Mouse (Mus musculus): ENCODE results near the gene Olfr774.
"Not testable (repeated sequence)": the region's sequence is repeated elsewhere in the genome, so short reads cannot be mapped to it uniquely, and the experiment has no call there.

The Olfr774 gene

DNA sequence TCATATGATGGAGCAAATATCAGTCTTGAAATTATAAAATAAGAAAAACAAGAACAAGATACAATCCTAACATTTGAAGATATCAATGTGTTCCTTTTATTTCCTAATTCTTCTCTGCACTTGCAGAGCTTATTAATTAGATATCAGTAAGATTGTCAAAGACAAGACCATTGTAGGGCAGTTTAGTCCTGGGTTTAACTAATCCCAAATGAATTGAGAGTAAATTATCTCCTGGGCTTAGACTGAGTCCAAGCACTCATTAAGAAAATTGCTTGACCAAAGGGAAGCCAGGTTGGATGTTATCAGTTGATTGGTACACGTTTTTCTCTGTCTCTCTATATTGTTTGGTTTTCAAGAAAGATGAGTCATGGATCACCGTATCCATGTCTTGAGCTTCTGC is at the start of gene Olfr774:
Gene Olfr774 (plus strand): TSS at position 301 of the 400 bp plus-strand sequence.
- DNase-seq, result no peak

DNA sequence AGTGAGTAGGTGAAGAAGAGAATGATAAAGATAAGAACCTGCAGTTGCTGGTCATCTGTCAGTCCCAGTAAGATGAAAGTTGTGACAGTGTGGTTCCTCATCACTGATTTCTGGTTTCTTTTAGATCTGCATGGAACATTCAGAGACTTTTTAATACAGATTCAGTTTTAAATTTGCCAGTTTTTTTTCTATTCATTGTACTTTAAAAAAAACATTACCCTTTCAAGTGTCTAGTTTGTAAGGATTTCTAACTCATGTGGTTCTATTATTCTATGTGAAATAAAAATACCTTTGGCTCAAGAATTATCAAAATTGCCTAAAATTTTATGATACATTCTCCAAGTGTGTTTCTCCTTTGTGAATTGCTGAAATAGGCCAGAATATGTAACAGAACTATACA is 48.7 kb upstream of the Olfr774 start, which contains the start of gene Olfr773:
Gene Olfr773 (minus strand): TSS at position 101 of the 400 bp plus-strand sequence.
- DNase-seq, result not testable (repeated sequence)

DNA sequence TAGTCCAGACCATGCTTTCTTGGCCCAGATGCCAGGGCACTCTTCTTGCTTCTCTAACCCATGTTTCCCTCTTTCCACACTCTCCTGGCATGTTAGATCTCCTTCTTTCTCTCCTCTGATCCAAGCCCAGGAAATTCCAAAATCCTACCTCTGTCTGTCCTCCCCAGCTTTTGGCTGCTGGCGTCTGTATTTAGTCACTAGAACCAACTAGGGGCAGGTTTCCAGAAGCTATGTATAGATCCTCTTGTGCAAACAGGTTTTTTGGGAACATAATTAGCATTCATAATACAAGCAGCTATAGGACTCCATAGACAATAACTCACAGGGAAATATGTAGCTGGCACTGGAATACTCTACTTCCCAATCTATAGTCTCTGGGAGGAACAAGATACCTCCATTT is 5.3 kb upstream of the Olfr774 start:
- DNase-seq, result no peak

DNA sequence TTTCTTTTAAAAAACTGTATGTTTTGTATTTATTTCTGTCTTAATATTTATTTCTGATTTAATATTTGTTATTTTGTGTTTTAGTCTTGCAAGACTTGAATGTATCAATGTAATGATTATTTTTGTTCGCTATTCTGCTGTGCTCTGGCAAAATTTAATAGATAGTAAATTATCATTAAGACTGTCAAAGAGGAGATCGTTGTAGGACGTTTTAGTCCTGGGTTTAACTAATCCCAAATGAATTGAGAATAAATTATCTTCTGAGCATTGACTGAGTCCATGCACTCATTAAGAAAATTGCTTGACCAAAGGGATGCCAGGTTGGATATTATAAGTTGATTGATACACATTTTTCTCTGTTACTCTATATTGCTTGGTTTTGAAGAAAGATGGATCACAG is 12.1 kb downstream of the Olfr774 start, which contains the start of gene Olfr775:
Gene Olfr775 (plus strand): TSS at position 301 of the 400 bp plus-strand sequence.
- no peak for DNase-seq

DNA sequence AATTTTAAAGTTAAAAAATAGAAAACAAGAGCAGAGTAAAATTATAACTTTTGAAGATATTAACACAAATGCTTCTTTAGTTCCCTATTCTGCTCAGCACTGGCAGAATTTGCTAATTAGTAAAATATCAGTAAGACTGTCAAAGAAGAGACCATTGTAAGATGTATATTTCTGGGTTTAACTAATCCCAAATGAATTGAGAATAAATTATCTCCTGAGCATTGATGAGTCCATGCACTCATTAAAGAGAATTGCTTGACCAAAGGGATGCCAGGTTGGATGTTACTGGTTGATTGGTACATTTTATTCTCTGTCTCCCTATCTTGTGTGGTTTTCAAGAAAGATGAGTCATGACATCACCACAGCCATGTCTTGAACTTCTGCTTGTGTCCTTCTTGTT is 22.8 kb downstream of the Olfr774 start, which contains the start of gene Olfr776:
Gene Olfr776 (plus strand): TSS at position 301 of the 400 bp plus-strand sequence.
- no peak for DNase-seq

DNA sequence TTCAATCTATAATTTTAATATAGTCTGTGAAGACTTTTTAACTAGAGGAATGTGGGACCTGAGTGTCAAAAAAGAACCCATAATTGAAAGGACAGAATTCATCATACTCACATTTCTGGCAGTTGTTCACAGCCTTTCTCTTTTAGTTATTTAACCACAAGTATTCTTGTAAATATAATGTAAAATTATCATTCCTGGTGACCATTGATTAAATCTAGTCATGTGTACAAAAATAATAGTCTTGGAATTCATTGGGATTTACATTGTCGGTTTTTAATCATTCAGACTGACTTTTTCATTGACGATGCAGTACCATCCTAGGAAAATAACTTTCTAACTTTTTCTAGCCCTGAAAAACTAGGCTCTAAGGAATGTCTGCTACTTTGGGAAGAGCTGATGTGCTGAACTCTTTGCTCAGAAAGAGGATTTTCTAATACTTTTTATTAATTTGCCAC is 35.1 kb downstream of the Olfr774 start, which contains the start of gene Olfr777:
Gene Olfr777 (minus strand): TSS at position 405 of the 455 bp plus-strand sequence.
- DNase-seq, result no peak

Data from cerebellum, adult 9-10 months (tissue).